Mouse (Mus musculus) kidney, adult 2 months (tissue): ENCODE data around the gene Ntng2.

Source experiments
- CTCF ChIP-seq: fragments of 200-500 bp; conservative IDR thresholded peaks from 2 replicates; pipeline ENCODE4 v1.5.1; 2011; ENCODE audit warnings: low read depth, mild to moderate bottlenecking, control low read depth, low read length, moderate library complexity, mixed read lengths; ENCODE audit not compliant: insufficient read depth, insufficient read length
- POLR2A ChIP-seq: fragments of 200-500 bp; IDR thresholded peaks from one replicate; pipeline ENCODE4 v1.6.1; 2011; ENCODE audit warnings: low read depth, low read length, control low read depth

DNA sequence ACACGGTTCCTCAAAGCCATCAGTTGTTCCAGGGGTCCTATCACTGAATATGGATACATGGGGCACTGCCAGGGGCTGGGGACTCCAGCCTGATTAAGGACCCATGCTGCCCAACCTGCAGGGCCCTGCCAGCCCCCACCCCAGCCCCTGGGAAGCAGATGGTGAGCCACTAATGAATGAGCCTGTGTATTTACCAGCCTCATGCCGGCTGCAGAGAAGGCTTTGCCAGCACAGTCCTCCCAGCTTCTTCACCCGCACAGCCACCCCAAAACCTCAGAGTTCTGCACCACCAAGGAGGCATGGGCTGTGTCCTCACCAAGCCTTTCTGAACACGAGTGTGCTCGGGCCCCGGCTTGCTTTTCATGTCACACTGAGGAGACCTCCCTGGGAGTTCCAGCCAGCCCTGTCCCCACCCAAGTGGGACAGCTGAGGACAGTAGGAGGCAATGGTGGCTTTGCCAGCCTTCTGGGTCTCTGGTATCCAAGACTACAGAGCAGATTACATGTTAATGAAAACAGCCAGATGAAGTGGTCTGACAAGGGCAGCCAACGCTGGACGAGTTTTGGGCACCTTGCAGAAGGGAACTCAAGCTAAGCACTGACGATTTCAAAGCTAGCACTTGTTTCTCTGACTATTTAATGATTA, 22.5 kb downstream of the Ntng2 start:
- TF ChIP-seq CTCF (no peak), POLR2A (no peak)
